Mouse (Mus musculus) v-Abl transformed pro-B cells (cell line): ENCODE data around the gene Gm29564.
"Not testable (repeated sequence)": the region's sequence is repeated elsewhere in the genome, so short reads cannot be mapped to it uniquely, and the experiment has no call there.

Experiments used
- in situ Hi-C, 2 experiments: fragments of 400-800 bp; cut with MboI; formaldehyde crosslinking; loops; one replicate each; pipeline ENCODE4 v1.15.1; 2025; ENCODE audit not compliant: unreplicated experiment in 2 of 2

Gene Gm29564

GRCm38 (mm10) chrY:78212693-78213092 lies at the start of gene Gm29564:
TSS of gene Gm29564 (plus strand) at chrY:78212993.
- in situ Hi-C loops, result not testable (repeated sequence)
